In genomic region chr4:133751521-133752448, GRCm38 (mm10) we compare ENCODE assay signal across 7 mouse cellular contexts. TPM values are rescaled to one million over a fixed set of nuclear protein-coding genes. Genes with fewer than 3 reads are reported as not detected.
A peak's percentile ranks its signal among the peaks of the same experiment; 100 is the strongest.
DNase-seq lines count a peak whose midpoint lies in the region; ATAC-seq and TF ChIP-seq lines count a peak whose summit lies in the region.

No protein-coding gene starts in this region.

- H3K9ac ChIP-seq in forebrain, embryonic 13.5 days = peak overlapping the region; percentile 100

- peaks cover 62% of the 10 kb centered on the region for H3K4me1 ChIP-seq in forebrain, embryonic 13.5 days

- peak overlapping the region; percentile 98 for H3K4me2 ChIP-seq in forebrain, embryonic 13.5 days

- no peaks in the 10 kb centered on the region for H3K9me3 ChIP-seq in forebrain, embryonic 13.5 days (replicated peaks)

- peak; percentile 7 for ATAC-seq in forebrain, embryonic 13.5 days

- 0% methylated on average over 27 of the region's 31 CpGs for WGBS in forebrain, embryonic 13.5 days

- peak overlapping the region; percentile 100 for H3K4me3 ChIP-seq in forebrain, embryonic 13.5 days
- H3K4me3 ChIP-seq in layer of hippocampus, adult 2 months = peak overlapping the region; percentile 90

- H3K27ac ChIP-seq in forebrain, embryonic 13.5 days = peak overlapping the region; percentile 100
- H3K27ac ChIP-seq in layer of hippocampus, adult 2 months = peak overlapping the region; percentile 95

- peak; percentile 78 for DNase-seq in NIH3T3 (ENCODE audit: low read depth)
- DNase-seq in c-Kit-positive CD71-positive TER-119-negative erythroid progenitor cells, embryonic 14.5 days (ENCODE audit: low read depth) = peak; percentile 80
- DNase-seq in heart, postnatal 4 days = peak; percentile 60
- DNase-seq in layer of hippocampus, adult 2 months (ENCODE audit: low spot score in 2 of 2) = peak; percentile 42 to 77
- peak; percentile 47 to 48 for DNase-seq in lung, postnatal 4 days
- peak; percentile 22 for DNase-seq in right cerebral cortex, postnatal 25 days

- TF ChIP-seq CTCF in layer of hippocampus, adult 2 months (conservative IDR thresholded peaks at IDR 0.05) = no peak

- H3K36me3 ChIP-seq in forebrain, embryonic 13.5 days (ENCODE audit: poor library complexity, severe bottlenecking) = peaks cover 17% of the 10 kb centered on the region

- no peaks in the 10 kb centered on the region for H3K27me3 ChIP-seq in forebrain, embryonic 13.5 days

RNA-seq across cellular contexts. Expression of gene Arid1a, which starts 4.8 kb away (rescaled TPM):
- polyA plus RNA-seq in forebrain, embryonic 13.5 days (2015; fragmentation: Nextera tagmentation; extraction: Ambion mirVana) = 44.7 and 48.9 TPM in 2 replicates
- 10 to 100 TPM; 74.6 to 77.3 TPM for total RNA-seq in heart, postnatal 4 days (2021)
- 10 to 100 TPM; 83.2 to 88.6 TPM for total RNA-seq in layer of hippocampus, adult 2 months (2021)

Comparison
In these comparisons a context has a peak if more than half of its experiments do, and no peak if none do; other contexts are left out.
1. Peak in every context shown above with its lines: DNase-seq, ATAC-seq, H3K4me3 ChIP-seq and H3K27ac ChIP-seq.
2. DNase-seq: peak in every context shown above with its lines; median percentile 80 in c-Kit-positive CD71-positive TER-119-negative erythroid progenitor cells, embryonic 14.5 days; 78 in NIH3T3; 60 in heart, postnatal 4 days; 60 in layer of hippocampus, adult 2 months; 48 in lung, postnatal 4 days; 22 in right cerebral cortex, postnatal 25 days.